Mouse (Mus musculus): ENCODE results near the gene Adarb2. TPM values are rescaled to one million over a fixed set of nuclear protein-coding genes. Genes with fewer than 3 reads are reported as not detected.

The Adarb2 gene
- polyA plus RNA-seq, 1 experiment from 2014 or later, result 1.7 TPM

GRCm38 (mm10) chr13:8316347-8317141 is 113.9 kb downstream of the Adarb2 start:
- H3K4me3 ChIP-seq, result no peak overlapping the region
- no peak overlapping the region for H3K27ac ChIP-seq
- H3K27me3 ChIP-seq, result no peaks in the 10 kb centered on the region
- H3K9ac ChIP-seq, result no peak overlapping the region
- no peak overlapping the region for H3K4me2 ChIP-seq
- no peaks in the 10 kb centered on the region for H3K9me3 ChIP-seq
- 46% methylated on average over 5 of the region's 5 CpGs for WGBS
- H3K36me3 ChIP-seq, result no peaks in the 10 kb centered on the region
- ATAC-seq (ENCODE audit: insufficient number of reproducible peaks, low FRiP score, low TSS enrichment, low read depth), result no peak
- no peaks in the 10 kb centered on the region for H3K4me1 ChIP-seq

DNA sequence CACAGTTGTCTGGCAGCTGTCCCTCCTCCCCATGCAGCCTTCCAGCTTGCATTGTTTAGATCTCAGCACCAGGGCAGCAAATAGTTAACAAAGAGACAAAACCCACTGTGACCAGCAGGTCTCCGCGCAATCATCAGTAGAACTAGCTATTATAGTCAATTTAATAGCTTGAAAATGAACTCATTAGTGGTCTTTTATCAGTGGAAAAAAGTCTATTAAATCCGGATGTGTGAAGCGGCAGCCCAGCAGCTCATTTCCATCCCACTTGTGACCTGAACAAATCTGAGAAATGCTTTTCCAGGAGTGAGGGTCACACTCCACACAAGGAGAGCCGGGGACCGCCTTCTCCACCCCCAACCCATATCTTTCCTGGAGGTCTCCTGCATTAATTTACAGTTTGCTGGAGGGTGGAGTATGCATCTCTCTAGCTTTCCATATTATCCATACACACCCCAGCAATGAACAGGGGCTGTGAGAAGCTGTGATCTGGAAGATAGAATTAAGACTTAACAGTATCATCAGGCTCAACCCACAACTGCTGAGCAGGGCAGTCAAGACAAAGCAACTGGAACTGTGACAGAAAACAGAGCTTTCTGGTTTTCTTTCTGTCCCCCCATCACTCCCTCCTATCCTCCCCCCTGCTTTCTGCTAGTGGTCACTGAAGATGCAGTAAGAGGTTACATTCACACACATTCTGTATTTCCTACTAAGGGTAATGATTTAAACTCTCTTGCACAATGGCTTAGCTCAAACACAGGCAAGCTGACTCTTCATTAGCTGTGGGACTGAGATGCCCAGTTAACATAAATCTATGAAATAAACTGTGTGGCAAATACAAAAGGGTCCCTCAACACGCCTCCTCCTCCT is 131.2 kb downstream of the Adarb2 start:
- WGBS, result 28% methylated on average over 7 of the region's 7 CpGs

DNA sequence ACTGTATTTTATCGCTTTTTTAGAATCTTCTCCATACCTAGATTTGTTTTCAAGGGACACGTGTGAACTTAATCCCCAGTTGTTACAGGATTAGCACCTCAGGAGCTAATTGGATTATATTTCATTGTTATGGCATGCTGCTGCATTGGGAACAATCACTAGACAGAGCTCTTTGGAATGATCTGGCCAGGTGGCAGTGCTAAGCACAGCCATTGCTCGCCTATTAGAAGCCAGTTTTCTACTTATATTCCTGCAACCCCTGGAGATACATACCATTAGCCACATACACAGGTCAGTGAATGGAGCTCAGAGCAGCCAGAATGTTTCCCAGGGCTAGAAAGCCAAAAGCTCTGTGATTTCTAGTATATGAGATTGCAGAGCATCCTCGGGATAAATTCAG is 131.9 kb downstream of the Adarb2 start:
- Histone ChIP-seq H3K9me3 (no peaks in the 10 kb centered on the region), H3K4me1 (no peaks in the 10 kb centered on the region), H3K9ac (no peak overlapping the region), H3K4me2 (no peak overlapping the region), H3K27me3 (no peaks in the 10 kb centered on the region), H3K36me3 (no peaks in the 10 kb centered on the region), H3K27ac (no peak overlapping the region), H3K4me3 (no peak overlapping the region)
- ATAC-seq (ENCODE audit: insufficient number of reproducible peaks, low FRiP score, low TSS enrichment, low read depth), result no peak
- WGBS, result 40% methylated on average over 4 of the region's 4 CpGs

More for the DNA sequence above, 131.2 kb downstream of the Adarb2 start:
- no peak overlapping the region for H3K4me3 ChIP-seq
- no peaks in the 10 kb centered on the region for H3K27me3 ChIP-seq
- H3K4me2 ChIP-seq, result no peak overlapping the region
- H3K27ac ChIP-seq, result no peak overlapping the region
- H3K4me1 ChIP-seq, result no peaks in the 10 kb centered on the region
- H3K36me3 ChIP-seq, result no peaks in the 10 kb centered on the region
- no peak for ATAC-seq (ENCODE audit: insufficient number of reproducible peaks, low FRiP score, low TSS enrichment, low read depth)
- no peaks in the 10 kb centered on the region for H3K9me3 ChIP-seq
- no peak overlapping the region for H3K9ac ChIP-seq

GRCm38 (mm10) chr13:8341086-8341807 is 138.6 kb downstream of the Adarb2 start:
- no peak overlapping the region for H3K9ac ChIP-seq
- no peak overlapping the region for H3K4me3 ChIP-seq
- WGBS, result 72% methylated on average over 5 of the region's 5 CpGs
- no peaks in the 10 kb centered on the region for H3K4me1 ChIP-seq
- ATAC-seq (ENCODE audit: insufficient number of reproducible peaks, low FRiP score, low TSS enrichment, low read depth), result no peak
- no peaks in the 10 kb centered on the region for H3K27me3 ChIP-seq
- H3K27ac ChIP-seq, result no peak overlapping the region
- no peaks in the 10 kb centered on the region for H3K36me3 ChIP-seq
- no peaks in the 10 kb centered on the region for H3K9me3 ChIP-seq
- H3K4me2 ChIP-seq, result no peak overlapping the region

DNA sequence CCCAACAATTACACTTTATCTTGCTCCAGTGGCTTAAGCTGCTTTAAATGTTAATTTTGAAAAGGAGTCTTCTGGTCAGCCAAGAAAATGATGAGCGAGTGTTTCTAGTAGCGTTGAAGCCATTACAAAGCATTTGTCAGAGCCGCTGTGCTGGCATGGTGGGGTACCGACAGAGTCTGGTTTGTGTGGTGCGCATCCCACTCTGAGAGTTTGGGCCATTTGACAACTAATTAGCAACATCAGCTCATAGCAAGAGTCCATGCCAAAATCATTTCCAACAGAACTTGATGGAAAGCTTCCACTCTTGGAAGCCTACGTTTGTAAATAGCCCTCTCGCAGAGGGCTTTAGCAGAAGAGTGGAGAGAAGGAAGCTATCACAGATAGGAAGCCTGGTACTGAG is 144.5 kb downstream of the Adarb2 start:
- Histone ChIP-seq H3K4me3 (no peak overlapping the region), H3K36me3 (no peaks in the 10 kb centered on the region), H3K4me2 (no peak overlapping the region), H3K9me3 (no peaks in the 10 kb centered on the region), H3K27ac (no peak overlapping the region), H3K4me1 (no peaks in the 10 kb centered on the region), H3K9ac (no peak overlapping the region), H3K27me3 (no peaks in the 10 kb centered on the region)
- WGBS, result 88% methylated on average over 7 of the region's 7 CpGs
- no peak for ATAC-seq (ENCODE audit: insufficient number of reproducible peaks, low FRiP score, low TSS enrichment, low read depth)

DNA sequence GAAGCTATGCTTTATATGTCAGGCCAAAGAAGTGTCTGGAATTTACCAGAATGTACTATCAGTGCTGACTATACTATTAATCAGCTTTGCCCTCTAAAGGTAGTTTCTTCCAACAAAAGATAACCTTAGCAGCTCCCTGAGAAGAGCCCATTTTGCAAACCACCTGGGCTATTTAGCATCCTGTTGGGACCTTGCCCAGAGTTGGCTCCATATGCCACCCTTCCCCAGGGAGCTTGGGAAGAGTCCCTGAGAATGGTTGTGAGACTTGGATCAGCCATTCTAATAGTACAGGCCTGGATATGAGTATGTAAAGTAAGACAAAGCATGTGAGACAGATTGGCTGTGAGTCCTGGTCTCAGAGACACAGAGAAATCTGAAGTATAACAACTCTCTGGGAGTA is 149.7 kb downstream of the Adarb2 start:
- Histone ChIP-seq H3K4me1 (no peaks in the 10 kb centered on the region), H3K4me2 (no peak overlapping the region), H3K4me3 (no peak overlapping the region), H3K9me3 (no peaks in the 10 kb centered on the region), H3K36me3 (no peaks in the 10 kb centered on the region), H3K27ac (no peak overlapping the region), H3K27me3 (no peaks in the 10 kb centered on the region), H3K9ac (no peak overlapping the region)
- no peak for ATAC-seq (ENCODE audit: insufficient number of reproducible peaks, low FRiP score, low TSS enrichment, low read depth)

GRCm38 (mm10) chr13:8352952-8353351 is 150.3 kb downstream of the Adarb2 start:
- ATAC-seq (ENCODE audit: insufficient number of reproducible peaks, low FRiP score, low TSS enrichment, low read depth), result no peak
- H3K4me2 ChIP-seq, result no peak overlapping the region
- H3K36me3 ChIP-seq, result no peaks in the 10 kb centered on the region
- no peaks in the 10 kb centered on the region for H3K4me1 ChIP-seq
- H3K27ac ChIP-seq, result no peak overlapping the region
- H3K27me3 ChIP-seq, result no peaks in the 10 kb centered on the region
- H3K4me3 ChIP-seq, result no peak overlapping the region
- H3K9ac ChIP-seq, result no peak overlapping the region
- no peaks in the 10 kb centered on the region for H3K9me3 ChIP-seq

GRCm38 (mm10) chr13:8365523-8365922 is 162.9 kb downstream of the Adarb2 start:
- no peak overlapping the region for H3K4me3 ChIP-seq
- H3K36me3 ChIP-seq, result no peaks in the 10 kb centered on the region
- ATAC-seq (ENCODE audit: insufficient number of reproducible peaks, low FRiP score, low TSS enrichment, low read depth), result no peak
- no peaks in the 10 kb centered on the region for H3K27me3 ChIP-seq
- H3K9me3 ChIP-seq, result no peaks in the 10 kb centered on the region
- no peak overlapping the region for H3K27ac ChIP-seq
- WGBS, result 58% methylated on average over 1 of the region's 1 CpGs
- H3K9ac ChIP-seq, result no peak overlapping the region
- H3K4me1 ChIP-seq, result no peaks in the 10 kb centered on the region
- H3K4me2 ChIP-seq, result no peak overlapping the region

DNA sequence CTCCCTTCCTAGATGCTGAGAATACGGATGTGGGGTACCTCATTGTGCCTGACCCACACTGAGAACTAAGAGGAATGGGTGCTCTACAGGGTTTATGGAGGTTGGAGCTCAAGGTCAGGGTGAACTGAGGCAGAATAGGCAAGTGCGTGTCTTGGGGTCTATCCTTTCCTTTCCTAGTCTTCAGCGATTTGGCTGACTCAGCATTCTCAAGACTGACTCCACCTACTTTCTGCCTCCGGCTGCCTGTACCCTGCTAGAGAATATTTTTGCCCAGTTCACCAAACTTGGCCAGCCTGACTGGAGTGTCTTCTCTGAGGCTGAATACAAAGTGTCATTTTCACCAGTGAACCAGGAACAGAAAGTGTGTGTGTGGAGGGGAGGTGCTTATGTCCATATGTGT is 163.4 kb downstream of the Adarb2 start:
- H3K9ac ChIP-seq, result no peak overlapping the region
- H3K27ac ChIP-seq, result no peak overlapping the region
- H3K4me1 ChIP-seq, result no peaks in the 10 kb centered on the region
- H3K4me3 ChIP-seq, result no peak overlapping the region
- peak; percentile 40; the same call in 1 of the 2 replicates for ATAC-seq (ENCODE audit: insufficient number of reproducible peaks, low FRiP score, low TSS enrichment, low read depth)
- no peaks in the 10 kb centered on the region for H3K27me3 ChIP-seq
- H3K9me3 ChIP-seq, result no peaks in the 10 kb centered on the region
- no peak overlapping the region for H3K4me2 ChIP-seq
- 82% methylated on average over 4 of the region's 4 CpGs for WGBS
- H3K36me3 ChIP-seq, result no peaks in the 10 kb centered on the region

DNA sequence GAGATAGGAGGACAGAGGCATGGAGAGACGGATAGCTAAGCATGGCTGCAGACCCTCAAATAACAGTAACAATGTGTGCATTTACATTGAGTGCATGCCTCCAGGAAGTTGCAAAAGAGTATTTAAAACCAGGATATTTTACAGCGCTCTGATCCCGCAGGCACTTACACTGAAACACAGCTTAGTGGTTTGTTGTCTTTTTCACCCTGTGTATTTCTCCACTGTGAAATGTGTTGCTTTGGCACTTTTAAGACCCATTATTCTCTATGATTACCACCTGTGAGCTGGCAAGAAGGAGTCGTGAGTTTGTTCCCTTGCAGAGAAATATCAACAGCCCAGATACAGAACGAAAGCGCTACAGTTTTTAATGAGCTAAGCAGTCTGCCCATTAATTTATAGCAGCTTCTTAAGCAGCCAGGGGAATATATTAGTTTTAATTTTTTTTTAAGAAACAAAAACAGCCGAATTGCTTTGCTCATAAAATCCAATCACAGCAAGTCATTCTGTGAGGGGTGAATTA is 167.3 kb downstream of the Adarb2 start:
- H3K36me3 ChIP-seq, result no peaks in the 10 kb centered on the region
- ATAC-seq (ENCODE audit: insufficient number of reproducible peaks, low FRiP score, low TSS enrichment, low read depth), result no peak
- no peaks in the 10 kb centered on the region for H3K4me1 ChIP-seq
- no peak overlapping the region for H3K4me2 ChIP-seq
- H3K27me3 ChIP-seq, result no peaks in the 10 kb centered on the region
- H3K27ac ChIP-seq, result no peak overlapping the region
- WGBS, result 37% methylated on average over 7 of the region's 7 CpGs
- H3K9me3 ChIP-seq, result no peaks in the 10 kb centered on the region
- H3K4me3 ChIP-seq, result no peak overlapping the region
- no peak overlapping the region for H3K9ac ChIP-seq

DNA sequence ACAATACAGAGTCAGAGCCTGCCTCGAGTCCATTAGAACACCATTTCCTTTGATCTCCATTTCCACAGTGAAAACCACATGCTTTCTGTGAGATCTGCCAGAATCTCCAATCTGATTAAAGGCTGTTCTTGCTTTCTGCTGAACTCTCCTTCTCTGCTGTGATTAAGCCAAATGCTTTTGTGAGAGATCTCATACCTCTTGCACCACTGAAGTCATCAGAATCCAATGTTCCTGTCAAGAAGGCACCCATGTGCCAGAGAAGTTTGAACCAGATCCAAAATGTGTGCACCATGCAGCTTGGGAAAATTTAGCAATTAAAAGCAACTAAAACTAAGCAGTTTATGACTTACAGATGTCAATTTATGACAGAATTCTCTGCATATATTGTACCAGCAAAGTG is 185.9 kb downstream of the Adarb2 start:
- Histone ChIP-seq H3K4me1 (no peaks in the 10 kb centered on the region), H3K4me3 (no peak overlapping the region), H3K27me3 (no peaks in the 10 kb centered on the region), H3K9me3 (no peaks in the 10 kb centered on the region), H3K4me2 (no peak overlapping the region), H3K36me3 (no peaks in the 10 kb centered on the region), H3K9ac (no peak overlapping the region), H3K27ac (no peak overlapping the region)
- no peak for ATAC-seq (ENCODE audit: insufficient number of reproducible peaks, low FRiP score, low TSS enrichment, low read depth)
- WGBS, result 10% methylated on average over 1 of the region's 1 CpGs

Data from limb, embryonic 15.5 days (tissue).